Mouse (Mus musculus) cerebellum, adult 9-10 months (tissue): ENCODE measurements around the gene Zic3.

Source experiments
- DNase-seq: peaks from one replicate; pipeline ENCODE4 v3.0.0; 2022

Gene Zic3

GRCm38 (mm10) chrX:58022400-58022799 lies at the start of gene Zic3:
Zic3 (plus strand) TSS chrX:58022700.
- DNase-seq = no peak

GRCm38 (mm10) chrX:57982351-57982750 lies 40.1 kb upstream of the Zic3 start:
- no peak for DNase-seq

- no peak for DNase-seq
Measured at GRCm38 (mm10) chrX:57987455-57988109, 34.9 kb upstream of the Zic3 start.

- DNase-seq = no peak
Measured at GRCm38 (mm10) chrX:58013391-58013790, 9.1 kb upstream of the Zic3 start.

- DNase-seq = no peak
Measured at GRCm38 (mm10) chrX:58014093-58014492, 8.4 kb upstream of the Zic3 start.

GRCm38 (mm10) chrX:58014761-58015160 lies 7.7 kb upstream of the Zic3 start:
- no peak for DNase-seq

- no peak for DNase-seq
Measured at GRCm38 (mm10) chrX:58015336-58015945, 7.1 kb upstream of the Zic3 start.

- DNase-seq = no peak
Measured at GRCm38 (mm10) chrX:58018720-58019119, 3.8 kb upstream of the Zic3 start.

- no peak for DNase-seq
Measured at GRCm38 (mm10) chrX:58019257-58019953, 3.1 kb upstream of the Zic3 start.

- no peak for DNase-seq
Measured at GRCm38 (mm10) chrX:58027631-58028030, 5.1 kb downstream of the Zic3 start.

- DNase-seq = no peak
Measured at GRCm38 (mm10) chrX:58028082-58028481, 5.6 kb downstream of the Zic3 start.

GRCm38 (mm10) chrX:58028858-58029257 lies 6.4 kb downstream of the Zic3 start:
- no peak for DNase-seq

GRCm38 (mm10) chrX:58030100-58030834 lies 7.8 kb downstream of the Zic3 start:
- peak; percentile 87 for DNase-seq

GRCm38 (mm10) chrX:58030835-58031670 lies 8.6 kb downstream of the Zic3 start:
- DNase-seq = peak; percentile 58

GRCm38 (mm10) chrX:58031671-58032605 lies 9.4 kb downstream of the Zic3 start:
- DNase-seq = no peak

- DNase-seq = no peak
Measured at GRCm38 (mm10) chrX:58032622-58033021, 10.1 kb downstream of the Zic3 start.

GRCm38 (mm10) chrX:58033521-58033920 lies 11.0 kb downstream of the Zic3 start:
- DNase-seq = no peak

GRCm38 (mm10) chrX:58038061-58039007 lies 15.8 kb downstream of the Zic3 start:
- peak; percentile 56 for DNase-seq

GRCm38 (mm10) chrX:58039703-58040102 lies 17.2 kb downstream of the Zic3 start:
- DNase-seq = no peak

GRCm38 (mm10) chrX:58041865-58042264 lies 19.4 kb downstream of the Zic3 start:
- DNase-seq = no peak
